Mouse (Mus musculus) urinary bladder, adult 18-20 months (tissue): Measurements from ENCODE around the gene Wdhd1.

Experiments
- DNase-seq, 2 experiments: peaks; one replicate each; pipeline ENCODE4 v3.0.0; 2022; ENCODE audit warnings: low spot score in 2 of 2, mixed read lengths in 2 of 2

Wdhd1 gene

DNA sequence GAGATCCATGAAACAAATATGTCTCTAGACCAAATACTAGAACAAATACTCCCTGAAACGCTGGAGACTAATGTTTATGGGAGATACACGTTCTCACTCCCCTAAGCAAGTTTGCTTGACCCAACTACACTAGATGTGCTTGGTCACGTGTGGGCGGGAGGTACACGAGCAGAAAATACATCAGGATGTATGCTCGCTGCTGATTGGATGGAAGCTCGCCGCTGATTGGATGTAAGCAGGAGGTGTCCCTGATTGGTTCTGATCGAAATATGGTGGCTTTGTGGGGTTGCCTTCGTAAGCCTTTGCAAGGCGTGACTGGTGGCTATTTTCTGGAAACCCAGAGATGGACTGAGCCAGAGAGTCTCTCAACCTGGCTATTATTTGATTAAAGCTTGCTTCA is 55.1 kb downstream of the Wdhd1 start:
- DNase-seq, result no peak

- no peak for DNase-seq
Measured at GRCm38 (mm10) chr14:47220231-47221025, 56.2 kb downstream of the Wdhd1 start.

GRCm38 (mm10) chr14:47218766-47219606 is 57.7 kb downstream of the Wdhd1 start:
- no peak for DNase-seq

DNA sequence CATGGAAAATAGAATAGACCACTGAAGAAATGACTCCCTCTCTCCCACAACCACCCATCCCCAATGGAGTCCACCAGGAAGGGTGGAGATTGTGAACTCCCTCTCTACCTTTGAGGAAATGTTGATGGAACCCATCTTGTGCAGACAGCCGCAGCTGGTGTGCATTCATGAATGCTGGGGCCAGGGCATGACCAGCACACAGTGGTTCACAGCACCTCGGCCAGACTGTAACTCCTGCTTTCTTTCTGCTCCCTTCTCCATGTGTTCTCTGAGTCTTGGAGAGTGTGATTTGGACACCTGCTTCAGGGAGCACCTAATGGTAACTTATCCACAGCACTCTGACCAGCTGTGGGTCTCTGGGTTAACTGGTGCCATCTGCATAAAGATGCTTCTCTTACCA is 60.1 kb downstream of the Wdhd1 start:
- no peak for DNase-seq

- no peak for DNase-seq
Measured at GRCm38 (mm10) chr14:47214367-47214766, 62.3 kb downstream of the Wdhd1 start.

DNA sequence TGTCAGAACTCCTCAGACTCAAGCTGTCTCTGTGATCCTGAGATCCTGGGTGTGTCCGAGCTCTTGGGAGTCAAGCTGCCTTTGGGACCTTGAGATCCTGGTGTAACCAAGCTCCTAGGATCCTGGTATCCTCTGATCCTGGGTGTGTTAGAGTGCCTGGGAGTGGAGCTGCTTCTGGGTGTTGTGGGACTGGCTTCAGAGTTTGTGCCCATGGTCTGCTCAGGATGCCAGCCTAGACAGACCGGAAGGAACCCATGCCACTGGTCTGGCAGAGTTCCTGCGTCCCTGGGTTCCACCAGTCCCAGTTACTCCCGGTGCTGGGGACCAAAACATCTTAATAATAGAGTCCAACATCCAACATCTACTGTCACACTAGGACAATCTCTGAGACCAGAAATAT is 63.4 kb downstream of the Wdhd1 start:
- no peak for DNase-seq

DNA sequence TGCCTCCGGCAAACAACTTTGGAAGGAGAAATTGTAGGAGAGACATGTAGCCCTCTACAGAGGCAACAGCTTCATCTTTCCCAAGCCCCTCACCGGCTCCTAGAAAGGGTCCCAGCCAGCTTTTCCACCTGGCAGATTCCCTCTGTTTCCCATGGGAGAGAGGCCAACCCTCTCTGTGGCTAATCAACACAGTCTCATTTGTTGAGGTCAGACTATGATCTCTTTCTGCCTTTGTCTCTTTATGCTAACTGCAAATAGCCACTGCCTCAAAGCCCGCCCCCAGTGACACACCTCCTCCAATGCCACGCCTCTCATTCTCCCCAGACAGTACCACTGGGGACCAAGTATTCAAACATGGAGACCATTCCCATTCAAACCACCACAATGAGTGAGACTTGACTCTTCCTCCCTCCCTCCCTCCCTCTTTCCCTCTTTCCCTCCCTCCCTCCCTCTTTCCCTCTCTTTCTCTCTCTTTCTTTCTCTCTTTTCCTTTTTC is 66.9 kb downstream of the Wdhd1 start:
- no peak for DNase-seq

- DNase-seq, result no peak
Measured at GRCm38 (mm10) chr14:47208564-47209493, 67.8 kb downstream of the Wdhd1 start.

DNA sequence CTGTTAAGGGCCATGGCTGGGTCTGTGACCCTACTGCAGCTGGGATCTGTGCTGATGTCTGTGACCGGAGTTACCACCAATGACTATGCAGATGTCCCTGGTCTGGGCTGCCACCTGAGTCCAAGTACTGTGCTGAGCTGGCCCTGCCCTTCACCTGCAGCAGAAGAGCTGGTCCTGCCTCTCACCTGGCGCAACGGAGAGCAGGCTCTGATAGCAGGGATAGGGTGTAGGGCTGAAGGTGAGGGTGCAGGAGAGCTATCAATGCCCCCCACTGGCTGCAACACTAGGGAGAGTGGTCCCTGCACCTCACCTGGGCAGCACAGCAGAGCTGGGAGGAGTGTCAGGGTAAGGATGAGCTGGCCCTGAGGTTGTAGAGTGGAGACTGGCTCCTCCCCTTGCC is 70.1 kb downstream of the Wdhd1 start:
- no peak for DNase-seq

DNA sequence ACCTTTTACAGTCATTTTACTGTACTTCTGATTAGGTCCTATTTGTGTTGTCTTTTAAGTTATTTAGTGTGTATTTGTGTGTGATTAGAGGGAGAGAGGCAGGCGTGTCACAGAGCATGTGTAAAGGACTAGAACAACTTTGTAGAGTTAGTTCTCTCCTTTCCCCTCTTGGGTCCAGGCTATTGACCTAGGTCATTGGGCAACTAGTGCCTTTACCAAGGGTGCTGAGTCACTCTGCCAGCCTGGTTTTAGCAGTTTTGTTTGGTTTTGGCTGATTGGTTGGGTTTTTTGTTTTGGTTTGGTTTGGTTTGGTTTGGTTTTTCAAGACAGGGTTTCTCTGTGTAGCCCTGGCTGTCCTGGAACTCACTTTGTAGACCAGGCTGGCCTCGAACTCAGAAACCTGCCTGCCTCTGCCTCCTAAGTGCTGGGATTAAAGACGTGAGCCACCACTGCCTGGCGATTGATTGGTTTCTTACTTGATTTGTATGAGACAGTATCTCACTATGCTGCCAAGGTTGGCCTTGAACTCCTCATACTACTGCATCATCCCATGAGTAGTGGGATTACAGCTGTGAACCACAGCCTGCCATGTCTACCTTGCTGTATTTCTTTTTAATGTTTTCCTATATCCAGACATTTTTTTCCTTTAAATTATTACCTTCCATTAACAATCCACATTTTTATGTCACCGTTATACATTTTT is 71.2 kb downstream of the Wdhd1 start:
- no peak for DNase-seq

GRCm38 (mm10) chr14:47197340-47197739 is 79.3 kb downstream of the Wdhd1 start:
- no peak for DNase-seq

- no peak for DNase-seq
Measured at GRCm38 (mm10) chr14:47196711-47197110, 79.9 kb downstream of the Wdhd1 start.

- DNase-seq, result no peak
Measured at GRCm38 (mm10) chr14:47194096-47194495, 82.6 kb downstream of the Wdhd1 start.

DNA sequence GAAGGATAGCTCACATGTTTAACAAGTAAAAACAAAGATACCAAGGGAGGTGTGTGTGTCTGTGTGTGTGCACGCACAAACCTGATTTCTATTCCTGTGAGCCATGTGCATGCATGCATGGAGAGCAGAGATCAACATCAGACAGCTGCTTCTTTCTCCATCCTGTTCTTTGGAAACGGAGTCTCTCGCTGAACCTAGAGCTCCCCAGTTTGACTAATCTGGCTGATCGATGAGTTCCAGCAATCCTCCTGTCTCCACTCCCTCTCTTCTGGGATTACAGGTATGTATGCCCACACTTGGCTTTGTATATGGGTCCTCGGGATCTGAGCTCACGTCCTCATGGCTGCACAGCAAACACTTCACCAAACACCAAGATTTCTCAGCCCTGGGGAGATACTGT is 83.2 kb downstream of the Wdhd1 start:
- DNase-seq, result no peak

DNA sequence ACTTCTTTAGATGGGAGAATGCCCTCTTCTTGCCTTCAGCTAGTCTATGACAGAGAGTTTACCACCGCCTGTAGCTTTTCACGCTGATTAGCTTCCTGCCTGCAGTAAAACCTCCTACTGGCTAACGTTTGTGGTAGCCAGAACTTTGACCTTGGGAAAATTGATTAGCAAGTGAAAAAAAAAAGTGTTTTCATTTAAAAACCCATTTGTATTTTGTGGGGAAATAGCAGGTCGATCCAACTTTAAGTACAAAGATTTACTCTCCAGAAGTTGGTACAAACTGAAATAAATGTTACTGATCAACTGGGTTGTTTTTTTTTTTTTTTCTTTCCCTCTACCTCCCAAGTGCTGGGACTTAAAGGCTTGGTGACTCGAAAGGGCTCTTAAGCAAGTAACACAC is 84.8 kb downstream of the Wdhd1 start:
- DNase-seq, result no peak
